25 mouse cellular contexts compared by ENCODE assay signal in genomic region chr8:86258011-86258410, GRCm38 (mm10).
DNase-seq lines count a peak whose midpoint lies in the region; ATAC-seq and TF ChIP-seq lines count a peak whose summit lies in the region.
"Had no signal": no experiment of that assay in that cellular context is flagged by ENCODE, and none has a peak within 500 bp of the region (broad histone marks: within the 10 kb centered on the region; RNA-seq: fewer than 3 reads in every experiment).

No protein-coding gene starts in this region.

- H3K27me3 ChIP-seq in neural tube, embryonic 13.5 days: no peaks in the 10 kb centered on the region
- H3K27me3 ChIP-seq in hindbrain, postnatal 0 days (ENCODE audit: insufficient read depth, low read length): no peaks in the 10 kb centered on the region
- H3K27me3 ChIP-seq: embryonic facial prominence, embryonic 13.5 days; forebrain, embryonic 12.5 days; heart, embryonic 13.5 days; limb, embryonic 13.5 days; liver, embryonic 12.5 days; midbrain, embryonic 12.5 days had no signal

- 90% methylated on average over 5 of the region's 5 CpGs for WGBS in neural tube, embryonic 13.5 days
- WGBS in hindbrain, postnatal 0 days: 69% methylated on average over 5 of the region's 5 CpGs

- no peak overlapping the region for H3K4me2 ChIP-seq in neural tube, embryonic 13.5 days
- no peak overlapping the region for H3K4me2 ChIP-seq in hindbrain, postnatal 0 days (ENCODE audit: low read depth, low read length)
- H3K4me2 ChIP-seq: embryonic facial prominence, embryonic 13.5 days; forebrain, embryonic 12.5 days; heart, embryonic 13.5 days; limb, embryonic 13.5 days; liver, embryonic 12.5 days; midbrain, embryonic 12.5 days had no signal

- H3K27ac ChIP-seq in neural tube, embryonic 13.5 days (replicated peaks): peak overlapping the region; percentile 56; the same call in 1 of the 2 replicates
- no peak overlapping the region for H3K27ac ChIP-seq in hindbrain, postnatal 0 days
- H3K27ac ChIP-seq: embryonic facial prominence, embryonic 13.5 days; forebrain, embryonic 12.5 days; heart, adult 2 months; heart, embryonic 13.5 days; limb, embryonic 13.5 days; liver, embryonic 12.5 days; midbrain, embryonic 12.5 days had no signal

- TF ChIP-seq CTCF in hindbrain, postnatal 0 days (IDR thresholded peaks at IDR 0.05; ENCODE audit: low read depth): no peak

- no peak overlapping the region for H3K9ac ChIP-seq in neural tube, embryonic 13.5 days
- H3K9ac ChIP-seq in hindbrain, postnatal 0 days (replicated peaks; ENCODE audit: low read length): no peak overlapping the region
- H3K9ac ChIP-seq: embryonic facial prominence, embryonic 13.5 days; forebrain, embryonic 12.5 days; heart, embryonic 13.5 days; limb, embryonic 13.5 days; liver, embryonic 12.5 days; midbrain, embryonic 12.5 days had no signal

- H3K4me3 ChIP-seq in neural tube, embryonic 13.5 days: no peak overlapping the region
- no peak overlapping the region for H3K4me3 ChIP-seq in hindbrain, postnatal 0 days (ENCODE audit: low read length)
- H3K4me3 ChIP-seq: embryonic facial prominence, embryonic 13.5 days; erythroblast, embryonic 14.5 days; forebrain, embryonic 12.5 days; heart, adult 2 months; heart, embryonic 13.5 days; limb, embryonic 13.5 days; liver, embryonic 12.5 days; midbrain, embryonic 12.5 days had no signal

- intact Hi-C loops in left cerebral cortex, postnatal 25 days (cut with DNase I): no loop called here

- H3K9me3 ChIP-seq in neural tube, embryonic 13.5 days: no peaks in the 10 kb centered on the region
- no peaks in the 10 kb centered on the region for H3K9me3 ChIP-seq in hindbrain, postnatal 0 days (ENCODE audit: low read length)
- H3K9me3 ChIP-seq: embryonic facial prominence, embryonic 13.5 days; forebrain, embryonic 12.5 days; heart, embryonic 13.5 days; limb, embryonic 13.5 days; liver, embryonic 12.5 days; midbrain, embryonic 12.5 days had no signal

- H3K4me1 ChIP-seq in neural tube, embryonic 13.5 days (replicated peaks): peaks cover 12% of the 10 kb centered on the region
- no peaks in the 10 kb centered on the region for H3K4me1 ChIP-seq in hindbrain, postnatal 0 days (ENCODE audit: insufficient read depth, low read length)
- H3K4me1 ChIP-seq: forebrain, embryonic 12.5 days; liver, embryonic 12.5 days had no signal

- DNase-seq in neural tube, embryonic 10.5 days (ENCODE audit: extremely low spot score, low spot score): no peak
- DNase-seq in cerebellum, adult 11-12 months: peak; percentile 84
- peak; percentile 83 for DNase-seq in cerebellum, adult 9-10 months
- peak; percentile 24 for DNase-seq in hindbrain, postnatal 0 days (ENCODE audit: low spot score)
- DNase-seq in left cerebral cortex, adult 18-20 months (ENCODE audit: low spot score in 2 of 2): no peak
- no peak for DNase-seq in left cerebral cortex, postnatal 25 days (ENCODE audit: low spot score in 2 of 2)
- DNase-seq: adrenal gland, postnatal 14 days; embryo, embryonic 11 days; gastrocnemius, postnatal 36 days; heart, adult 2 months; kidney, adult 11 months; kidney, postnatal 4 days; lung, adult 2 months; lung, postnatal 14 days; right cerebral cortex, adult 18-20 months; right cerebral cortex, postnatal 4 days; thymus, postnatal 25 days had no signal

- no peaks in the 10 kb centered on the region for H3K36me3 ChIP-seq in neural tube, embryonic 13.5 days
- no peaks in the 10 kb centered on the region for H3K36me3 ChIP-seq in hindbrain, postnatal 0 days (ENCODE audit: insufficient read depth, low read length)
- H3K36me3 ChIP-seq: embryonic facial prominence, embryonic 13.5 days; forebrain, embryonic 12.5 days; heart, embryonic 13.5 days; limb, embryonic 13.5 days; liver, embryonic 12.5 days; midbrain, embryonic 12.5 days had no signal

- no peak for ATAC-seq in neural tube, embryonic 13.5 days (ENCODE audit: low read depth)
- ATAC-seq in hindbrain, postnatal 0 days: no peak
- ATAC-seq: liver, embryonic 12.5 days had no signal

Comparison
In these comparisons a context has a peak if more than half of its experiments do, and no peak if none do; other contexts are left out.
1. DNase-seq: peak in cerebellum, adult 11-12 months (single experiment), cerebellum, adult 9-10 months (single experiment) and hindbrain, postnatal 0 days (single experiment); none in neural tube, embryonic 10.5 days (single experiment), left cerebral cortex, adult 18-20 months (0 of 2) and left cerebral cortex, postnatal 25 days (0 of 2).